Mouse (Mus musculus) midbrain, embryonic 15.5 days (tissue): ENCODE measurements around the gene Dner. TPM values are rescaled to one million over a fixed set of nuclear protein-coding genes. Genes with fewer than 3 reads are reported as not detected.

Source experiments
- microRNA-seq: library from miRNA; unstranded; fragments of <30 nt; microRNA quantifications from one replicate; pipeline ENCODE4, GENCODE M21; 2016
- polyA plus RNA-seq: library from polyadenylated mRNA; unstranded; fragments of >200 nt; fragmentation: Nextera tagmentation; extraction: Ambion mirVana; gene quantifications from 2 replicates; pipeline ENCODE4 v1.2.1, GENCODE M21; 2015

Gene Dner
- polyA plus RNA-seq, 1 experiment from 2014 or later = 291 TPM

Small RNA genes lying within 50 kb of the gene (microRNA-seq; reads per million reads assigned to microRNA genes)
- gene Mir5126 = 0.92 reads per million

Other genes starting within 250 kb of the Dner start
- gene Fbxo36, start 143.6 kb upstream of the Dner start, polyA plus RNA-seq = 5.1 and 6.0 TPM in 2 replicates
- gene Trip12, start 144.3 kb upstream of the Dner start, polyA plus RNA-seq = 53.1 and 53.2 TPM in 2 replicates
- 21.5 and 25.1 TPM in 2 replicates for gene Slc16a14, start 238.9 kb upstream of the Dner start, polyA plus RNA-seq